In the genomic region with DNA sequence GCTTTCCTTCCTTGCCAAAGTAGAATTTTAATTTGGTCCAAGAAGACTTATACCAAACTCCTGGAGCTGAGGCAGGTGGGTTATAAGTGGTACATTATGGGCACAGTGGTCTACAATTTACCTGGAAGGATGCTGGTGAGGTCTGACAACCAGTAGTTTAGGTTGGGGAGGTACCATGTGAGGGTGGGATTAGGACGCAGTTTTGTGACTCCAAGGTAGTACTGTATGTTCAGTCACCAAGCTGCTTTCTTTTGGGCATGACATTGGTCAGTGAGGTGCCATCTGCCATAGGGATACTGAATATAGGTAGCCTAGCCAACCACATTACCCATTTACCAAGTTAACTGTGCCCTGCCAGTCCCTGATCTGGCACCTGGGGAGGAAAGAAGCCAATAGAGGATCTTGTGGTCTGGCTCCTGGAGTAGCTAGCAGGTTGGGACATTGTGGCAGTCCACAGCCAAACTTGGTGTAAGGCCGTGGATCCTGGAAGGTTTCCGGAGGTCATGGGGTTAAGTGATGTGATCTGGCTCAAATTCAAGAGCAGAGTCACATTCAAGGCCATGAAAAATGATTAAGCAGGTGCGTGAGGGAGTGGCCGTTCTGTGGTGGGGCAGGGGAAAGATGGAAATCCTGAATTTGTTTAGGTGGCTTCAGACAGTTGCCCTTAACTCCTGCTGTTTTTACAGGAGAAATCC, we compare ENCODE assay signal across 14 mouse cellular contexts. TPM values are rescaled to one million over a fixed set of nuclear protein-coding genes. Genes with fewer than 3 reads are reported as not detected.
DNase-seq lines count a peak whose midpoint lies in the region; ATAC-seq and TF ChIP-seq lines count a peak whose summit lies in the region.
"Had no signal": no experiment of that assay in that cellular context is flagged by ENCODE, and none has a peak within 500 bp of the region (broad histone marks: within the 10 kb centered on the region; RNA-seq: fewer than 3 reads in every experiment).

No protein-coding gene starts in this region.

- H3K9ac ChIP-seq in hindbrain, embryonic 12.5 days, result no peak overlapping the region
- no peak overlapping the region for H3K9ac ChIP-seq in hindbrain, embryonic 16.5 days (ENCODE audit: low read depth, low read length)
- H3K9ac ChIP-seq: liver, postnatal 0 days had no signal

- H3K27ac ChIP-seq in hindbrain, embryonic 12.5 days, result peak overlapping the region; percentile 52; the same call in 1 of the 2 replicates
- no peak overlapping the region for H3K27ac ChIP-seq in hindbrain, embryonic 16.5 days (ENCODE audit: low read depth, low read length)
- H3K27ac ChIP-seq: macrophage had no signal

- H3K4me3 ChIP-seq in hindbrain, embryonic 12.5 days, result no peak overlapping the region
- no peak overlapping the region for H3K4me3 ChIP-seq in hindbrain, embryonic 16.5 days (ENCODE audit: low read length)
- 0 out of 2 replicates have a peak overlapping the region, but pooled peaks have one; percentile 23 for H3K4me3 ChIP-seq in E14TG2a.4 (replicated peaks; ENCODE audit: low read length)

- no peak for ATAC-seq in hindbrain, embryonic 12.5 days (ENCODE audit: low FRiP score)
- ATAC-seq in hindbrain, embryonic 16.5 days, result no peak
- ATAC-seq: liver, postnatal 0 days had no signal

- intact Hi-C loops in left cerebral cortex, postnatal 10 days (cut with DNase I), result no loop called here

- H3K4me1 ChIP-seq in hindbrain, embryonic 12.5 days, result peaks cover 22% of the 10 kb centered on the region
- peaks cover 15% of the 10 kb centered on the region for H3K4me1 ChIP-seq in hindbrain, embryonic 16.5 days (ENCODE audit: control insufficient read depth, insufficient read depth, low read depth, low read length)
- peaks cover 78% of the 10 kb centered on the region for H3K4me1 ChIP-seq in E14TG2a.4 (replicated peaks; ENCODE audit: low read depth, low read length)

- WGBS in hindbrain, embryonic 12.5 days, result 76% methylated on average over 5 of the region's 5 CpGs
- 71% methylated on average over 5 of the region's 5 CpGs for WGBS in hindbrain, embryonic 16.5 days

- no peaks in the 10 kb centered on the region for H3K27me3 ChIP-seq in hindbrain, embryonic 12.5 days
- no peaks in the 10 kb centered on the region for H3K27me3 ChIP-seq in hindbrain, embryonic 16.5 days (replicated peaks; ENCODE audit: control insufficient read depth, insufficient read depth, low read length)
- H3K27me3 ChIP-seq in E14TG2a.4 (ENCODE audit: insufficient read depth, low read length), result no peaks in the 10 kb centered on the region

- no peaks in the 10 kb centered on the region for H3K9me3 ChIP-seq in hindbrain, embryonic 12.5 days (replicated peaks)
- H3K9me3 ChIP-seq in hindbrain, embryonic 16.5 days (ENCODE audit: control insufficient read depth, low read length), result no peaks in the 10 kb centered on the region
- peaks cover 6% of the 10 kb centered on the region for H3K9me3 ChIP-seq in E14TG2a.4 (ENCODE audit: low read length)

- H3K36me3 ChIP-seq in hindbrain, embryonic 12.5 days, result peaks cover 46% of the 10 kb centered on the region
- peaks cover 41% of the 10 kb centered on the region for H3K36me3 ChIP-seq in hindbrain, embryonic 16.5 days (ENCODE audit: control insufficient read depth, insufficient read depth, low read length)
- H3K36me3 ChIP-seq in E14TG2a.4 (ENCODE audit: insufficient read depth, low read length), result peaks cover 86% of the 10 kb centered on the region

- no peak for TF ChIP-seq CTCF in E14TG2a.4 (conservative IDR thresholded peaks at IDR 0.05; ENCODE audit: low read length)

- peak; percentile 73 to 89 for DNase-seq in adrenal gland, adult (ENCODE audit: inconsistent age in 2 of 2, low spot score in 1 of 2)
- DNase-seq in adrenal gland, postnatal 4 days (ENCODE audit: low spot score in 2 of 2), result no peak
- DNase-seq in adrenal gland, postnatal 25 days, result peak; percentile 34
- DNase-seq in left cerebral cortex, postnatal 10 days (ENCODE audit: extremely low spot score in 1 of 2, low spot score in 2 of 2), result no peak
- no peak for DNase-seq in c-Kit-positive CD71-positive TER-119-positive erythroid progenitor cells, embryonic 14.5 days (ENCODE audit: low spot score)
- DNase-seq: heart, adult 11 months; heart, postnatal 14 days; kidney, postnatal 10 days; liver, postnatal 0 days; right cerebral cortex, postnatal 14 days had no signal

- H3K4me2 ChIP-seq in hindbrain, embryonic 12.5 days (replicated peaks), result no peak overlapping the region
- H3K4me2 ChIP-seq in hindbrain, embryonic 16.5 days (ENCODE audit: low read length), result no peak overlapping the region

RNA-seq across cellular contexts. Expression of a gene that starts 11.8 kb away (rescaled TPM):
- 1,000 to 10,000 TPM; 1,962 to 2,011 TPM for total RNA-seq in adrenal gland, postnatal 4 days (2021)
- 852 and 899 TPM in 2 replicates for polyA plus RNA-seq in hindbrain, embryonic 12.5 days (2016; fragmentation: Nextera tagmentation; extraction: Ambion mirVana)
- polyA plus RNA-seq in hindbrain, embryonic 16.5 days (2015; fragmentation: Nextera tagmentation; extraction: Ambion mirVana), result 456 and 490 TPM in 2 replicates
- total RNA-seq in adrenal gland, postnatal 25 days (2021), result 1,410 and 1,697 TPM in 2 replicates
- total RNA-seq in left cerebral cortex, postnatal 10 days (2021), result 100 to 1,000 TPM; 926 to 937 TPM

RNA-seq across cellular contexts. Expression of a gene that starts 11.8 kb away (rescaled TPM):
- total RNA-seq in adrenal gland, postnatal 4 days (2021), result 10 to 100 TPM; 29.3 to 32.2 TPM
- 20.3 and 22.2 TPM in 2 replicates for polyA plus RNA-seq in hindbrain, embryonic 12.5 days (2016; fragmentation: Nextera tagmentation; extraction: Ambion mirVana)
- 16.5 and 18.4 TPM in 2 replicates for polyA plus RNA-seq in hindbrain, embryonic 16.5 days (2015; fragmentation: Nextera tagmentation; extraction: Ambion mirVana)
- 24.0 and 25.1 TPM in 2 replicates for total RNA-seq in adrenal gland, postnatal 25 days (2021)
- 10 to 100 TPM; 29.2 to 34.8 TPM for total RNA-seq in left cerebral cortex, postnatal 10 days (2021)

Comparison
In these comparisons a context has a peak if more than half of its experiments do, and no peak if none do; other contexts are left out.
1. DNase-seq: peak in adrenal gland, adult (2 of 2) and adrenal gland, postnatal 25 days (single experiment); none in adrenal gland, postnatal 4 days (0 of 2), left cerebral cortex, postnatal 10 days (0 of 2) and c-Kit-positive CD71-positive TER-119-positive erythroid progenitor cells, embryonic 14.5 days (single experiment).